Mouse (Mus musculus) gastrocnemius, postnatal 4 days (tissue): ENCODE measurements at regions not wholly inside any gene's neighbourhood (a gene's known extent, or its start where the extent isn't known, plus 50 kb on each side); places are given as distances from the start of the nearest gene placed in this dataset.

Experiments
- DNase-seq, 2 experiments: peaks; one replicate each; pipeline ENCODE4 v3.0.0; 2021 to 2022; ENCODE audit warnings: low spot score in 2 of 2, mixed read lengths in 2 of 2

DNA sequence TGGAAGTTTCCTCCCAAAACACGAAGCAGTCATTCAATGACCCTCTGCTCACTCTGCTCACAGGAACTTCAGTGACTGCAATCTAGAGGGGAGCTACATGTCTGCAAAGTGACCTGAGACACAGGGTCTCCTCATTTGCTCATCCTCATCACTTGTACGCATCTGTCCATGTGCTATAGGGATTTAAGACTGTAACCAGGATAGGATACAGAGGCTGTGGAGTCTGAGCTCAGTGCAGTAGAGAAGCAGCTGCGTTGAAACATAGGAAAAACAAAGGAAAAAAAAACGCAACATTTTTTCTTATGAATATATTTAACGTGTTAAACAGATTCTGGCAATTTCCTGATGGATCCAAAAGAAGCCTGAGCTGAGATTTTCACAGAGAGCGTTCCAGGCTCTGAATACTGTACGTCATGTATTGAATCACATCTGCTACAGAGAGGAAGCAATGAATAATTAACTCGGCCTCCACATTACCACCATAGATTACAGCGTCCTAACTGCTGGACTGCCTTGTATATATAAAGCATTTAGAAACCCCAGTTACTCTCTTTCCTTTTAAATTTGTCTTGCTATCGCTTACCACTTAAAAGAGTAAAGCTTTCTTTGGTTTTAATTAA lies 183.7 kb upstream of the Gm12695 start:
- no peak for DNase-seq
